Comparison of ENCODE assay signal across 8 mouse cellular contexts in the genomic region with DNA sequence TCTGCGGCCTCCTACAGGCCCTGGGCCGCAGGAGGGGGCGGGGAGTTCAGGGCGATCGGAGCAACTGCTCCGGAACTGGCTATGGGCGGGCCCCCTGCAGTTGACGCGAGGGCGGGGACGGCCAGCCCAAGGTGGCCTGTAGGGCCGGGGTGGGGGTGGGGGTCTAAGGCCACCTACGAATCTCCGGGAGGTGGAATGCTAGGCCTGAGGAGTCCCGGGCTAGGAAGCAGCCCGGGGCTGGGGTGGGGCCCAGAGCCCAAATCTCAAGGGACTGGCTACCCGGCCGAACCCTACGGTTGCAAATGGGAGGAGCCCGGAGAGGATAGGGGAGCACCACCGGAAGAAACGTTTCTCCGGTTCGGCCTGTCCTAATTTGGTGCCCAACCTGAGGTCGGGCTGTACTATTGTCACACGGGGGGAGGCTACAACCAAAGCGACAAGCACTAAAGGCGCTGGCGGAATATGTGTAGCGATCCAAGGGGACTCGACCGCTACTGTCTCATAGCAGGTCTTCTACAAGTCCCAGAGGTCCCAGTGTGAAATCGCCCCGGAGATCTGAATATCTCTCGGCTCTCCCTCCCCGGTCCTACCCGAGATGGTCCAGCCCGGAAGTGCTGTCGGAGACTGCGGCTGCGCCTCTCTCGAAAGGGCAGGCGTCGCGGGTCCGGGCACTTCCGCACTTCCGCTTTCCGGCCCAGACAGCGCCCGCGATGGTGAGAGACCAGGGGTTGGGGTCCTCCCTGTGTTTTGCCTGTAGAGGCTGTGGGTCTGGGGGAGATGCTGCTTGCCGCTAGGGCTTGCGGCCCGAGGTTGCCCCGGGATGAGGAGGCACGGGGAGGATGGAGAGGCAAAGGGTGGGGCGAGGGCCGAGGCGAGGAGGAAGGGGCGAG. TPM values are rescaled to one million over a fixed set of nuclear protein-coding genes. Genes with fewer than 3 reads are reported as not detected.
DNase-seq lines count a peak whose midpoint lies in the region; ATAC-seq and TF ChIP-seq lines count a peak whose summit lies in the region.

A gene (minus strand): TSS at position 388 of the 890 bp plus-strand sequence.
A gene (plus strand): TSS at position 620 of the 890 bp plus-strand sequence.

- ATAC-seq in Patski: peak; percentile 89
- peak; percentile 96 for ATAC-seq in hindbrain, embryonic 13.5 days (ENCODE audit: low FRiP score)

- H3K27me3 ChIP-seq in Patski: no peaks in the 10 kb centered on the region
- no peaks in the 10 kb centered on the region for H3K27me3 ChIP-seq in hindbrain, embryonic 13.5 days

- peak within 1 kb of the TSS; percentile 97 for H3K4me2 ChIP-seq in hindbrain, embryonic 13.5 days

- peak within 1 kb of the TSS; percentile 87 for H3K4me3 ChIP-seq in hindbrain, embryonic 13.5 days

- POLR2A ChIA-PET in Patski (lab: Charles Lee): interaction anchor here (0.6 to 1.3 kb wide), 3 partner anchors 10 to 17 kb away, joined by 3 to 5 read pairs (median 5); a partner anchor contains a TSS

- no peaks in the 10 kb centered on the region for H3K9me3 ChIP-seq in hindbrain, embryonic 13.5 days

- WGBS in hindbrain, embryonic 13.5 days: 0% methylated on average over 61 of the region's 61 CpGs

- TF ChIP-seq CTCF in Patski (IDR thresholded peaks at IDR 0.05): no peak

- peak; percentile 92 for DNase-seq in Patski (ENCODE audit: low read depth, low spot score)
- DNase-seq in cerebellum, postnatal 14 days: peak; percentile 93 to 94
- DNase-seq in frontal cortex, postnatal 14 days (ENCODE audit: low spot score in 2 of 2): peak; percentile 85 to 88
- peak; percentile 88 to 93 for DNase-seq in layer of hippocampus, postnatal 25 days (ENCODE audit: extremely low spot score in 1 of 2, low spot score in 1 of 2)
- peak; percentile 94 for DNase-seq in lung, postnatal 25 days (ENCODE audit: low spot score)
- peak; percentile 96 for DNase-seq in retina, embryonic 14.5 days (ENCODE audit: low spot score)
- peak; percentile 93 for DNase-seq in thymus, postnatal 4 days

- H3K27ac ChIP-seq in hindbrain, embryonic 13.5 days: peak within 1 kb of the TSS; percentile 95

- peak within 1 kb of the TSS; percentile 93 for H3K9ac ChIP-seq in hindbrain, embryonic 13.5 days

- H3K36me3 ChIP-seq in hindbrain, embryonic 13.5 days: peaks cover 58% of the 10 kb centered on the region

- in situ Hi-C loops in Patski (cut with MboI; ENCODE audit: low pct_unique_long_range_greater_than_20kb): loop anchor here (5.0 kb wide), 1 partner anchor 40 kb away; no protein-coding TSS in a partner anchor

- CTCF ChIA-PET in Patski (lab: Charles Lee): no interaction called here

- peaks cover 28% of the 10 kb centered on the region for H3K4me1 ChIP-seq in hindbrain, embryonic 13.5 days (replicated peaks)

RNA-seq across cellular contexts. Expression of the first gene that starts in this region (rescaled TPM):
- polyA plus RNA-seq in Patski (2021): 53.0 TPM
- 70.0 and 70.6 TPM in 2 replicates for polyA plus RNA-seq in hindbrain, embryonic 13.5 days (2015; fragmentation: Nextera tagmentation; extraction: Ambion mirVana)
- total RNA-seq in layer of hippocampus, postnatal 25 days (2021): 10 to 100 TPM; 50.1 to 53.2 TPM

RNA-seq across cellular contexts. Expression of the second gene that starts in this region (rescaled TPM):
- polyA plus RNA-seq in Patski (2021): 241 TPM
- 416 and 430 TPM in 2 replicates for polyA plus RNA-seq in hindbrain, embryonic 13.5 days (2015; fragmentation: Nextera tagmentation; extraction: Ambion mirVana)
- 100 to 1,000 TPM; 320 to 364 TPM for total RNA-seq in layer of hippocampus, postnatal 25 days (2021)

Comparison
In these comparisons a context has a peak if more than half of its experiments do, and no peak if none do; other contexts are left out.
1. Peak in every context shown above with its lines: DNase-seq, ATAC-seq, H3K4me3 ChIP-seq and H3K27ac ChIP-seq.